Mouse (Mus musculus): ENCODE results near the gene Sec1. TPM values are rescaled to one million over a fixed set of nuclear protein-coding genes. Genes with fewer than 3 reads are reported as not detected.

Sec1 gene
- polyA plus RNA-seq, 1 experiment from 2014 or later, result 0.13 TPM

- 89% methylated on average over 24 of the region's 24 CpGs for whole genome bisulfite sequencing
- DNase-seq (ENCODE audit: low spot score), result no peak
- H3K4me1 ChIP-seq (replicated peaks; ENCODE audit: insufficient read depth, low read length), result peaks cover 21% of the 10 kb centered on the region
Observed at GRCm38 (mm10) chr7:45711316-45712021, 17.3 kb upstream of the Sec1 start.

GRCm38 (mm10) chr7:45710477-45711191 lies 16.4 kb upstream of the Sec1 start:
- ATAC-seq (replicated peaks; ENCODE audit: low FRiP score, low read depth), result no peak
- no peak for DNase-seq (ENCODE audit: low spot score)
- Histone ChIP-seq H3K4me3 (replicated peaks; ENCODE audit: low read depth, low read length) (no peak overlapping the region), H3K9me3 (replicated peaks; ENCODE audit: low read length) (no peaks in the 10 kb centered on the region), H3K27me3 (ENCODE audit: insufficient read depth, low read length) (no peaks in the 10 kb centered on the region), H3K27ac (no peak overlapping the region), H3K4me2 (ENCODE audit: low read length) (no peak overlapping the region), H3K4me1 (replicated peaks; ENCODE audit: insufficient read depth, low read length) (peaks cover 18% of the 10 kb centered on the region), H3K36me3 (ENCODE audit: insufficient read depth, low read length) (peaks cover 38% of the 10 kb centered on the region), H3K9ac (ENCODE audit: low read depth, low read length) (no peak overlapping the region)
- 87% methylated on average over 20 of the region's 20 CpGs for WGBS
- no peak for TF ChIP-seq CTCF (IDR thresholded peaks at IDR 0.05; ENCODE audit: low read depth)

More at GRCm38 (mm10) chr7:45711316-45712021, 17.3 kb upstream of the Sec1 start:
- no peak overlapping the region for H3K27ac ChIP-seq
- H3K9me3 ChIP-seq (replicated peaks; ENCODE audit: low read length), result no peaks in the 10 kb centered on the region
- no peak overlapping the region for H3K4me3 ChIP-seq (replicated peaks; ENCODE audit: low read depth, low read length)
- H3K9ac ChIP-seq (ENCODE audit: low read depth, low read length), result no peak overlapping the region
- no peak overlapping the region for H3K4me2 ChIP-seq (ENCODE audit: low read length)
- no peak for TF ChIP-seq CTCF (IDR thresholded peaks at IDR 0.05; ENCODE audit: low read depth)
- H3K36me3 ChIP-seq (ENCODE audit: insufficient read depth, low read length), result peaks cover 38% of the 10 kb centered on the region
- no peaks in the 10 kb centered on the region for H3K27me3 ChIP-seq (ENCODE audit: insufficient read depth, low read length)
- ATAC-seq (replicated peaks; ENCODE audit: low FRiP score, low read depth), result no peak

GRCm38 (mm10) chr7:45709677-45710355 lies 15.6 kb upstream of the Sec1 start:
- peaks cover 38% of the 10 kb centered on the region for H3K36me3 ChIP-seq (ENCODE audit: insufficient read depth, low read length)
- no peak overlapping the region for H3K9ac ChIP-seq (ENCODE audit: low read depth, low read length)
- ATAC-seq (replicated peaks; ENCODE audit: low FRiP score, low read depth), result no peak
- no peak overlapping the region for H3K4me3 ChIP-seq (replicated peaks; ENCODE audit: low read depth, low read length)
- no peak overlapping the region for H3K27ac ChIP-seq
- TF ChIP-seq CTCF (IDR thresholded peaks at IDR 0.05; ENCODE audit: low read depth), result no peak
- 76% methylated on average over 14 of the region's 14 CpGs for WGBS
- H3K4me2 ChIP-seq (ENCODE audit: low read length), result no peak overlapping the region
- H3K9me3 ChIP-seq (replicated peaks; ENCODE audit: low read length), result no peaks in the 10 kb centered on the region
- no peaks in the 10 kb centered on the region for H3K27me3 ChIP-seq (ENCODE audit: insufficient read depth, low read length)
- peaks cover 18% of the 10 kb centered on the region for H3K4me1 ChIP-seq (replicated peaks; ENCODE audit: insufficient read depth, low read length)
- no peak for DNase-seq (ENCODE audit: low spot score)

GRCm38 (mm10) chr7:45709036-45709435 lies 14.8 kb upstream of the Sec1 start:
- peaks cover 38% of the 10 kb centered on the region for H3K36me3 ChIP-seq (ENCODE audit: insufficient read depth, low read length)
- H3K9ac ChIP-seq (ENCODE audit: low read depth, low read length), result no peak overlapping the region
- TF ChIP-seq CTCF (IDR thresholded peaks at IDR 0.05; ENCODE audit: low read depth), result 0 out of 2 replicates have a peak, but pooled peaks have one; percentile 2
- peaks cover 18% of the 10 kb centered on the region for H3K4me1 ChIP-seq (replicated peaks; ENCODE audit: insufficient read depth, low read length)
- DNase-seq (ENCODE audit: low spot score) (no peak), ATAC-seq (replicated peaks; ENCODE audit: low FRiP score, low read depth) (no peak)
- 50% methylated on average over 6 of the region's 6 CpGs for WGBS
- no peaks in the 10 kb centered on the region for H3K9me3 ChIP-seq (replicated peaks; ENCODE audit: low read length)
- no peak overlapping the region for H3K4me2 ChIP-seq (ENCODE audit: low read length)
- H3K27me3 ChIP-seq (ENCODE audit: insufficient read depth, low read length), result no peaks in the 10 kb centered on the region
- H3K4me3 ChIP-seq (replicated peaks; ENCODE audit: low read depth, low read length), result no peak overlapping the region
- H3K27ac ChIP-seq, result no peak overlapping the region

GRCm38 (mm10) chr7:45708221-45708761 lies 14.1 kb upstream of the Sec1 start:
- H3K4me1 ChIP-seq (replicated peaks; ENCODE audit: insufficient read depth, low read length), result peaks cover 18% of the 10 kb centered on the region
- ATAC-seq (replicated peaks; ENCODE audit: low FRiP score, low read depth), result no peak
- no peak overlapping the region for H3K9ac ChIP-seq (ENCODE audit: low read depth, low read length)

More at GRCm38 (mm10) chr7:45708221-45708761, 14.1 kb upstream of the Sec1 start:
- Histone ChIP-seq H3K9me3 (replicated peaks; ENCODE audit: low read length) (no peaks in the 10 kb centered on the region), H3K36me3 (ENCODE audit: insufficient read depth, low read length) (peaks cover 35% of the 10 kb centered on the region), H3K27ac (peak overlapping the region; percentile 85), H3K4me3 (replicated peaks; ENCODE audit: low read depth, low read length) (0 out of 2 replicates have a peak overlapping the region, but pooled peaks have one; percentile 17), H3K4me2 (ENCODE audit: low read length) (peak overlapping the region; percentile 93), H3K27me3 (ENCODE audit: insufficient read depth, low read length) (no peaks in the 10 kb centered on the region)
- 24% methylated on average over 13 of the region's 13 CpGs for WGBS
- no peak for TF ChIP-seq CTCF (IDR thresholded peaks at IDR 0.05; ENCODE audit: low read depth)
- DNase-seq (ENCODE audit: low spot score), result no peak
